Mouse (Mus musculus): ENCODE data around the gene Gm11037. TPM values are rescaled to one million over a fixed set of nuclear protein-coding genes. Genes with fewer than 3 reads are reported as not detected.
A peak's percentile ranks its signal among the peaks of the same experiment; 100 is the strongest.

Gene Gm11037
- polyA plus RNA-seq, 1 experiment: not detected

DNA sequence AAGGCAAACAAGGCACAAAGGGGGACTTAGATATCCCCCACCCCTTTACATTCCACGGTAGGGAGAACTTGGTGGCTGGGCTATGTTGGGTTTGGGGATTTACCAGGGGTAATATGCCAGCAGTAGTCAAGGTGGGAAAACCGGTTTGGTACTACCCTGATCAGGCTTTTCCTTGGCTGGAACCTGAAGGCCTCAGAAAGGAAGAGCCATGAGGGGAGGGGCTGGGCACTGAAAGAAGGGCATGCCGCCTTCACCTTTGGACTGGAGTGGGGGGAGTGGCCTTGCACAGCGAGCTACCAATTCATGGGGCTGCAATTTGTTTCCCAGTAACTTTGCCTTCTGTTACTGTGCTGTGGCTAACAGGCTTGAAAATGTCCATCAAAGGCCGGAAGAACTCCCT, 43.2 kb downstream of the Gm11037 start:
- TF ChIP-seq EP300 (IDR thresholded peaks at IDR 0.05; ENCODE audit: insufficient read depth, low read depth, low read length) (no peak), CTCF (IDR thresholded peaks at IDR 0.05; ENCODE audit: low read depth, low read length) (no peak), POLR2A (IDR thresholded peaks at IDR 0.05; ENCODE audit: insufficient read depth, low read length) (no peak)
- H3K27me3 ChIP-seq (ENCODE audit: control insufficient read depth, insufficient read depth, low read length, poor library complexity, severe bottlenecking): no peaks in the 10 kb centered on the region
- no peaks in the 10 kb centered on the region for H3K36me3 ChIP-seq (ENCODE audit: control insufficient read depth, insufficient read depth, low read length, poor library complexity, severe bottlenecking)
- peaks cover 6% of the 10 kb centered on the region for H3K4me1 ChIP-seq (ENCODE audit: control insufficient read depth, insufficient read depth, low read length)
- no peak overlapping the region for H3K4me3 ChIP-seq (ENCODE audit: low read depth, low read length)
- H3K9ac ChIP-seq (ENCODE audit: low read depth, poor library complexity, severe bottlenecking): no peak overlapping the region
- no peaks in the 10 kb centered on the region for H3K9me3 ChIP-seq (replicated peaks; ENCODE audit: control insufficient read depth, insufficient read depth, low read length, poor library complexity, severe bottlenecking)
- no peak overlapping the region for H3K27ac ChIP-seq (ENCODE audit: insufficient read depth, low read length)

DNA sequence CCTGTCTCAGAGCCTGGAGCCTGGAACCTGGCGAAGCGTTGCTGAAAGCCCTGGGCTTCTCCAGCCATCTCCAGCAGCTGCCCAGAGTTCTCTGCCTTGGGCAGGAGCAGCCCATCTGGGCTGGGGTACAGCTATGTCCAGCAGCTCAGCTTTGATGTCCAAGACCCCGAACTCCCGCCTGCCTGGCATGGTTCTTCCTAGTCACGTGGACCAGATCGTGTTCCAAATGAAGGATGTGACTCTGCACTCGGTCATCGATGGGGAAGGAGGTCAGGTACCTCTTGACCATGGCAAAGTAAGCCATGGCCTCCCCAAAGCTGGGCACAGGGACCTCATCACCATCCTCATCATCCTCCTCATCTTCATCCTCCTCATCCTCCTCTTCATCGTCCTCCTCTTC, 44.6 kb downstream of the Gm11037 start:
- H3K27ac ChIP-seq (ENCODE audit: insufficient read depth, low read length): no peak overlapping the region
- H3K27me3 ChIP-seq (ENCODE audit: control insufficient read depth, insufficient read depth, low read length, poor library complexity, severe bottlenecking): no peaks in the 10 kb centered on the region
- H3K36me3 ChIP-seq (ENCODE audit: control insufficient read depth, insufficient read depth, low read length, poor library complexity, severe bottlenecking): no peaks in the 10 kb centered on the region
- no peak overlapping the region for H3K9ac ChIP-seq (ENCODE audit: low read depth, poor library complexity, severe bottlenecking)
- peaks cover 4% of the 10 kb centered on the region for H3K4me1 ChIP-seq (ENCODE audit: control insufficient read depth, insufficient read depth, low read length)
- no peaks in the 10 kb centered on the region for H3K9me3 ChIP-seq (replicated peaks; ENCODE audit: control insufficient read depth, insufficient read depth, low read length, poor library complexity, severe bottlenecking)
- no peak overlapping the region for H3K4me3 ChIP-seq (ENCODE audit: low read depth, low read length)
- TF ChIP-seq POLR2A (IDR thresholded peaks at IDR 0.05; ENCODE audit: insufficient read depth, low read length) (no peak), EP300 (IDR thresholded peaks at IDR 0.05; ENCODE audit: insufficient read depth, low read depth, low read length) (no peak), CTCF (IDR thresholded peaks at IDR 0.05; ENCODE audit: low read depth, low read length) (no peak)

DNA sequence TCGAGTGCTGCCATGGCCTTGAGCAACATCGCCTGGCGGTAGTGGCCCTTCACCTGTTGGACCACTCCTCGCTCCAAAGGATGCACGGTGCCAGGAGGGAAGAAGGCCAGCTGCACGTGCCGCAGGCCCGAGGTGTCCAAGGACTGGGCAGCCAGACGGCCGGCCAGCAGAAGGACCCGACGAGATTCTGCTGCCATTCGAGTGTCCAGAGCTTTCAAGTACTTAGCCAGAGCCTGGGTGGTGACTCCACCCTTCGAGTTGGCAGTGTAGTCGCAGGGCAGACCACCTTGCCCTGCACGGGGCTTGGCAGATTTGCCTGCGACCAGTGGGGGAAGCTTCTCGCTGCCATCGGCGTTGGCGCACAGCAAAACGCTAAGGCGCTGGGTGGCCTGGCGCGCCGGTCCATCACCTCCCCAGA, 45.5 kb downstream of the Gm11037 start:
- H3K4me1 ChIP-seq (ENCODE audit: control insufficient read depth, insufficient read depth, low read length): peaks cover 4% of the 10 kb centered on the region
- no peak overlapping the region for H3K27ac ChIP-seq (ENCODE audit: insufficient read depth, low read length)
- H3K27me3 ChIP-seq (ENCODE audit: control insufficient read depth, insufficient read depth, low read length, poor library complexity, severe bottlenecking): no peaks in the 10 kb centered on the region

GRCm38 (mm10) chr2:131179246-131179886, 46.1 kb downstream of the Gm11037 start:
- Histone ChIP-seq H3K4me3 (ENCODE audit: low read depth, low read length) (peak overlapping the region; percentile 92), H3K4me1 (ENCODE audit: control insufficient read depth, insufficient read depth, low read length) (peaks cover 4% of the 10 kb centered on the region), H3K9ac (ENCODE audit: low read depth, poor library complexity, severe bottlenecking) (peak overlapping the region; percentile 80), H3K36me3 (ENCODE audit: control insufficient read depth, insufficient read depth, low read length, poor library complexity, severe bottlenecking) (no peaks in the 10 kb centered on the region), H3K27me3 (ENCODE audit: control insufficient read depth, insufficient read depth, low read length, poor library complexity, severe bottlenecking) (no peaks in the 10 kb centered on the region), H3K9me3 (replicated peaks; ENCODE audit: control insufficient read depth, insufficient read depth, low read length, poor library complexity, severe bottlenecking) (no peaks in the 10 kb centered on the region), H3K27ac (ENCODE audit: insufficient read depth, low read length) (no peak overlapping the region)
- no peak for TF ChIP-seq EP300 (IDR thresholded peaks at IDR 0.05; ENCODE audit: insufficient read depth, low read depth, low read length)
- no peak for TF ChIP-seq CTCF (IDR thresholded peaks at IDR 0.05; ENCODE audit: low read depth, low read length)
- no peak for TF ChIP-seq POLR2A (IDR thresholded peaks at IDR 0.05; ENCODE audit: insufficient read depth, low read length)

More for the DNA sequence above, 45.5 kb downstream of the Gm11037 start:
- Histone ChIP-seq H3K9ac (ENCODE audit: low read depth, poor library complexity, severe bottlenecking) (peak overlapping the region; percentile 80), H3K36me3 (ENCODE audit: control insufficient read depth, insufficient read depth, low read length, poor library complexity, severe bottlenecking) (no peaks in the 10 kb centered on the region), H3K9me3 (replicated peaks; ENCODE audit: control insufficient read depth, insufficient read depth, low read length, poor library complexity, severe bottlenecking) (no peaks in the 10 kb centered on the region), H3K4me3 (ENCODE audit: low read depth, low read length) (peak overlapping the region; percentile 92)
- TF ChIP-seq POLR2A (IDR thresholded peaks at IDR 0.05; ENCODE audit: insufficient read depth, low read length) (no peak), CTCF (IDR thresholded peaks at IDR 0.05; ENCODE audit: low read depth, low read length) (no peak), EP300 (IDR thresholded peaks at IDR 0.05; ENCODE audit: insufficient read depth, low read depth, low read length) (no peak)

DNA sequence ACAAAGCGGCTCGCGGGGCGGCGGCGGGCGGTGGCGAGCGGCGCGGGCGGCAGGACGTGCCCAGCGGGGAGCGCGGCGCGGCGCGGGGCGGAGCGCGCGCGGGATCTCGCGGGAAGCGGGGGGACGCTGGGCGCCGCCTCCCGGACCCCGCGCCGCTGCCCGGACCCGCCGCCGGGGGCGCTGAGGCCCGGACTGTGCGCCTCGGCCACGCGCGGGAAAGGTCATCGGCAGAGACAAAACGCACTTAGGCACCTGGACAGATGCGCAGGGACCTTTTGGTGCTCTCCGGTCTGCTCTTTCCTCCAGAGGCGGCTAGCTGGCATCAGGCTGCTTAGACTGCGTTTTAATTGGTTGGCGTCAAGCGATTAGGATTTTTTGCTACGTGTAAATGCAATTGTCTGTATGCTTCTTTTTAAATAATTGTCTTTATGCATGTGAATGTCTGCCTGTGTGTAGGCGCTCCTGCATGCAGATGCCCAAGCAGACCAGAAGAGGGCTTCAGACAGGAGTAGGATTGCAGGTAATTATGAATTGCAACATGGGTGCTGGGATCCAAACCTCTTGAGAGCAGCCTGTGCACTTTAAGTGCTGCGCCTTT, 46.8 kb downstream of the Gm11037 start, which contains the start of gene Cenpb:
Gene Cenpb (minus strand): TSS at position 78 of the 598 bp plus-strand sequence.
- no peaks in the 10 kb centered on the region for H3K9me3 ChIP-seq (replicated peaks; ENCODE audit: control insufficient read depth, insufficient read depth, low read length, poor library complexity, severe bottlenecking)
- peaks cover 4% of the 10 kb centered on the region for H3K4me1 ChIP-seq (ENCODE audit: control insufficient read depth, insufficient read depth, low read length)
- H3K4me3 ChIP-seq (ENCODE audit: low read depth, low read length): peak within 1 kb of the TSS; percentile 92
- H3K27ac ChIP-seq (ENCODE audit: insufficient read depth, low read length): no peak within 1 kb of the TSS
- peak within 1 kb of the TSS; percentile 80 for H3K9ac ChIP-seq (ENCODE audit: low read depth, poor library complexity, severe bottlenecking)
- peak; percentile 29 for TF ChIP-seq CTCF (IDR thresholded peaks at IDR 0.05; ENCODE audit: low read depth, low read length)
- TF ChIP-seq EP300 (IDR thresholded peaks at IDR 0.05; ENCODE audit: insufficient read depth, low read depth, low read length): 0 out of 2 replicates have a peak, but pooled peaks have one; percentile 16
- no peak for TF ChIP-seq POLR2A (IDR thresholded peaks at IDR 0.05; ENCODE audit: insufficient read depth, low read length)
- H3K27me3 ChIP-seq (ENCODE audit: control insufficient read depth, insufficient read depth, low read length, poor library complexity, severe bottlenecking): no peaks in the 10 kb centered on the region
- H3K36me3 ChIP-seq (ENCODE audit: control insufficient read depth, insufficient read depth, low read length, poor library complexity, severe bottlenecking): no peaks in the 10 kb centered on the region

Other genes with a start within 250 kb of the Gm11037 start
- gene 4930402H24Rik, start 227.1 kb upstream of the Gm11037 start, polyA plus RNA-seq (2011; ENCODE audit: insufficient read depth, insufficient read length, low read depth, missing spikeins): 18.0 and 26.2 TPM in 2 replicates
- gene Atrn, start 227.0 kb upstream of the Gm11037 start, polyA plus RNA-seq (2011; ENCODE audit: insufficient read depth, insufficient read length, low read depth, missing spikeins): 9.8 and 11.1 TPM in 2 replicates
- 0.73 TPM in 1 of 2 replicates, not detected in the other for gene Gfra4, start 90.4 kb upstream of the Gm11037 start, polyA plus RNA-seq (2011; ENCODE audit: insufficient read depth, insufficient read length, low read depth, missing spikeins)
- gene Adam33, start 69.7 kb upstream of the Gm11037 start, polyA plus RNA-seq (2011; ENCODE audit: insufficient read depth, insufficient read length, low read depth, missing spikeins): 0.37 TPM in 1 of 2 replicates, not detected in the other
- 0.16 TPM in 1 of 2 replicates, not detected in the other for gene Siglec1, start 46.7 kb upstream of the Gm11037 start, polyA plus RNA-seq (2011; ENCODE audit: insufficient read depth, insufficient read length, low read depth, missing spikeins)
- gene Hspa12b, start 6.2 kb upstream of the Gm11037 start, polyA plus RNA-seq (2011; ENCODE audit: insufficient read depth, insufficient read length, low read depth, missing spikeins): 1.9 and 2.2 TPM in 2 replicates
- gene 1700037H04Rik, start 26.6 kb downstream of the Gm11037 start, polyA plus RNA-seq (2011; ENCODE audit: insufficient read depth, insufficient read length, low read depth, missing spikeins): 74.5 and 79.8 TPM in 2 replicates
- 12.2 and 12.3 TPM in 2 replicates for gene Cenpb, start 46.6 kb downstream of the Gm11037 start, polyA plus RNA-seq (2011; ENCODE audit: insufficient read depth, insufficient read length, low read depth, missing spikeins)
- 26.1 and 28.8 TPM in 2 replicates for gene Cdc25b, start 53.5 kb downstream of the Gm11037 start, polyA plus RNA-seq (2011; ENCODE audit: insufficient read depth, insufficient read length, low read depth, missing spikeins)
- gene Spef1, start 53.8 kb downstream of the Gm11037 start, polyA plus RNA-seq (2011; ENCODE audit: insufficient read depth, insufficient read length, low read depth, missing spikeins): 1.2 and 2.0 TPM in 2 replicates
- gene Ap5s1, start 73.6 kb downstream of the Gm11037 start, polyA plus RNA-seq (2011; ENCODE audit: insufficient read depth, insufficient read length, low read depth, missing spikeins): 6.5 and 8.5 TPM in 2 replicates
- gene Mavs, start 100.6 kb downstream of the Gm11037 start, polyA plus RNA-seq (2011; ENCODE audit: insufficient read depth, insufficient read length, low read depth, missing spikeins): 16.7 and 20.3 TPM in 2 replicates
- 67.0 and 78.5 TPM in 2 replicates for gene Pank2, start 129.0 kb downstream of the Gm11037 start, polyA plus RNA-seq (2011; ENCODE audit: insufficient read depth, insufficient read length, low read depth, missing spikeins)
- gene Rnf24, start 219.4 kb downstream of the Gm11037 start, polyA plus RNA-seq (2011; ENCODE audit: insufficient read depth, insufficient read length, low read depth, missing spikeins): 7.1 and 7.5 TPM in 2 replicates